ENCODE assay signal across 21 mouse cellular contexts in genomic region chr11:44475467-44475866, GRCm38 (mm10). TPM values are rescaled to one million over a fixed set of nuclear protein-coding genes. Genes with fewer than 3 reads are reported as not detected.
DNase-seq lines count a peak whose midpoint lies in the region; ATAC-seq and TF ChIP-seq lines count a peak whose summit lies in the region.
"Had no signal": no experiment of that assay in that cellular context is flagged by ENCODE, and none has a peak within 500 bp of the region (broad histone marks: within the 10 kb centered on the region; RNA-seq: fewer than 3 reads in every experiment).

No protein-coding gene starts in this region.

- 64% methylated on average over 3 of the region's 3 CpGs for WGBS in bone marrow, adult 2 months
- WGBS in forebrain, embryonic 16.5 days, result 76% methylated on average over 3 of the region's 3 CpGs

- no peaks in the 10 kb centered on the region for H3K9me3 ChIP-seq in forebrain, embryonic 16.5 days (ENCODE audit: control insufficient read depth, low read length)
- H3K9me3 ChIP-seq: embryonic facial prominence, embryonic 15.5 days; forebrain, embryonic 10.5 days; heart, embryonic 13.5 days; hindbrain, embryonic 15.5 days had no signal

- H3K4me1 ChIP-seq in bone marrow, adult 2 months (ENCODE audit: control insufficient read depth, insufficient read depth, low read length), result peaks cover 1% of the 10 kb centered on the region; the same call in 1 of the 2 replicates
- H3K4me1 ChIP-seq in forebrain, embryonic 16.5 days (replicated peaks; ENCODE audit: control insufficient read depth, insufficient read depth, low read length), result peaks cover 8% of the 10 kb centered on the region

- ATAC-seq in forebrain, embryonic 16.5 days, result no peak
- ATAC-seq: activated CD4-positive, CD25-positive, alpha-beta regulatory T cell, adult 4 months; forebrain, embryonic 14.5 days had no signal

- H3K27me3 ChIP-seq in forebrain, embryonic 16.5 days (replicated peaks; ENCODE audit: control insufficient read depth, insufficient read depth, low read length), result no peaks in the 10 kb centered on the region
- H3K27me3 ChIP-seq: embryonic facial prominence, embryonic 15.5 days; heart, embryonic 13.5 days; hindbrain, embryonic 15.5 days had no signal

- H3K4me3 ChIP-seq in bone marrow, adult 2 months (replicated peaks; ENCODE audit: control insufficient read depth, low read depth, low read length), result no peak overlapping the region
- no peak overlapping the region for H3K4me3 ChIP-seq in forebrain, embryonic 16.5 days (replicated peaks; ENCODE audit: low read length)
- H3K4me3 ChIP-seq: embryonic facial prominence, embryonic 15.5 days; erythroblast, embryonic 14.5 days; forebrain, embryonic 10.5 days; heart, embryonic 13.5 days; hindbrain, embryonic 15.5 days had no signal

- peak overlapping the region; percentile 32; the same call in 1 of the 2 replicates for H3K27ac ChIP-seq in bone marrow, adult 2 months (ENCODE audit: control insufficient read depth, insufficient read depth, low read depth, low read length, poor library complexity)
- H3K27ac ChIP-seq in forebrain, embryonic 16.5 days (ENCODE audit: low read length), result no peak overlapping the region
- H3K27ac ChIP-seq: embryonic facial prominence, embryonic 15.5 days; forebrain, embryonic 10.5 days; heart, embryonic 13.5 days; hindbrain, embryonic 15.5 days had no signal

- peak; percentile 65 for DNase-seq in heart, adult 11 months
- DNase-seq in heart, adult 9 months (ENCODE audit: low spot score in 2 of 2), result no peak
- DNase-seq in thymus, postnatal 0 days (ENCODE audit: low spot score), result peak; percentile 33
- DNase-seq in thymus, adult 18-20 months, result no peak
- no peak for DNase-seq in right cerebral cortex, adult 2 months (ENCODE audit: low spot score in 2 of 2)
- DNase-seq: adrenal gland, adult 2 months; adrenal gland, postnatal 25 days; cerebellum, adult 2 months; cerebellum, postnatal 10 days; embryo, embryonic 11 days; gastrocnemius, postnatal 10 days; heart, postnatal 36 days had no signal

- TF ChIP-seq CTCF in bone marrow, adult 2 months (IDR thresholded peaks at IDR 0.05; ENCODE audit: control insufficient read depth, insufficient read depth, low read length), result no peak

- TF ChIP-seq POLR2A in bone marrow, adult 2 months (IDR thresholded peaks at IDR 0.05; ENCODE audit: borderline replicate concordance, control insufficient read depth, low read depth, low read length), result no peak

- H3K4me2 ChIP-seq in forebrain, embryonic 16.5 days (ENCODE audit: low read length), result no peak overlapping the region
- H3K4me2 ChIP-seq: embryonic facial prominence, embryonic 15.5 days; heart, embryonic 13.5 days; hindbrain, embryonic 15.5 days had no signal

- no peaks in the 10 kb centered on the region for H3K36me3 ChIP-seq in forebrain, embryonic 16.5 days (ENCODE audit: control insufficient read depth, insufficient read depth)
- H3K36me3 ChIP-seq: embryonic facial prominence, embryonic 15.5 days; forebrain, embryonic 10.5 days; heart, embryonic 13.5 days; hindbrain, embryonic 15.5 days had no signal

- H3K9ac ChIP-seq in forebrain, embryonic 16.5 days (replicated peaks; ENCODE audit: low read depth, low read length), result no peak overlapping the region
- H3K9ac ChIP-seq: embryonic facial prominence, embryonic 15.5 days; heart, embryonic 13.5 days; hindbrain, embryonic 15.5 days had no signal

RNA-seq across cellular contexts. Expression of gene Ublcp1, which starts 5.2 kb away (rescaled TPM):
- polyA plus RNA-seq in thymus, postnatal 0 days (2015; fragmentation: Nextera tagmentation; extraction: Ambion mirVana), result 50.7 and 55.3 TPM in 2 replicates
- polyA plus RNA-seq in bone marrow, adult 2 months (2011; ENCODE audit: insufficient read depth, insufficient read length, low replicate concordance, missing spikeins), result 42.2 and 52.5 TPM in 2 replicates
- 53.1 and 55.6 TPM in 2 replicates for polyA plus RNA-seq in forebrain, embryonic 16.5 days (2015; fragmentation: Nextera tagmentation; extraction: Ambion mirVana)

RNA-seq across cellular contexts. Expression of gene Rnf145, which starts 43.3 kb away (rescaled TPM):
- polyA plus RNA-seq in thymus, postnatal 0 days (2015; fragmentation: Nextera tagmentation; extraction: Ambion mirVana), result 115 and 120 TPM in 2 replicates
- 35.4 and 48.7 TPM in 2 replicates for polyA plus RNA-seq in bone marrow, adult 2 months (2011; ENCODE audit: insufficient read depth, insufficient read length, low replicate concordance, missing spikeins)
- 89.0 and 89.5 TPM in 2 replicates for polyA plus RNA-seq in forebrain, embryonic 16.5 days (2015; fragmentation: Nextera tagmentation; extraction: Ambion mirVana)

Comparison
In these comparisons a context has a peak if more than half of its experiments do, and no peak if none do; other contexts are left out.
1. DNase-seq: peak in heart, adult 11 months (single experiment) and thymus, postnatal 0 days (single experiment); none in heart, adult 9 months (0 of 2), thymus, adult 18-20 months (0 of 2) and right cerebral cortex, adult 2 months (0 of 2).